Mouse (Mus musculus) adrenal gland, postnatal 4 days (tissue): ENCODE results near the gene Amer2. TPM values are rescaled to one million over a fixed set of nuclear protein-coding genes. Genes with fewer than 3 reads are reported as not detected.

ENCODE experiments used
- total RNA-seq, 2 experiments: library from RNA; stranded (reverse); gene quantifications; 2 replicates each; pipeline ENCODE4 v1.2.3; 2021

Gene Amer2
- total RNA-seq, 2 experiments from 2014 or later, result 5.4 to 5.8 TPM

Other genes with a start within 250 kb of the Amer2 start
- 1 to 10 TPM; 3.4 to 5.6 TPM for gene Atp8a2, start 176.1 kb upstream of the Amer2 start, total RNA-seq
- not detected for gene Nupl1, start 121.8 kb upstream of the Amer2 start, total RNA-seq
- 10 to 100 TPM; 44.8 to 48.8 TPM for gene Gm49336, start 121.8 kb upstream of the Amer2 start, total RNA-seq
- gene Mtmr6, start 108.0 kb upstream of the Amer2 start, total RNA-seq, result 10 to 100 TPM; 44.1 to 45.0 TPM